Mouse (Mus musculus) layer of hippocampus, postnatal 10 days (tissue): Measurements from ENCODE around the gene Hdhd5. TPM values are rescaled to one million over a fixed set of nuclear protein-coding genes. Genes with fewer than 3 reads are reported as not detected.

ENCODE experiments used
- DNase-seq, 2 experiments: peaks; one replicate each; pipeline ENCODE4 v3.0.0; 2021; ENCODE audit warnings: low spot score in 2 of 2
- long read RNA-seq: library from polyadenylated mRNA; stranded (forward); transcript quantifications from one replicate; pipeline ENCODE4 v2.0.0, GENCODE M21; 2023
- total RNA-seq, 2 experiments: library from RNA; stranded (reverse); gene quantifications; 2 replicates each; pipeline ENCODE4 v1.2.3; 2021

Gene Hdhd5
- 10 to 100 TPM; 34.3 to 37.2 TPM for total RNA-seq
- long read RNA-seq, transcript Hdhd5-201 (8 exons, 1,928 nt), result major isoform, 9 of 24 reads
- long read RNA-seq, partial matches to known transcripts, result 2 of 24 reads
- long read RNA-seq, other reads (novel, unspliced or antisense), result 13 of 24 reads

- peak; percentile 93 to 96 for DNase-seq
Observed at GRCm38 (mm10) chr6:120531020-120531965, at the start of gene Hdhd5. Gene Hdhd5 (minus strand): TSS chr6:120531319.

- DNase-seq, result peak in 1 of 2 experiments; percentile 44
Observed at GRCm38 (mm10) chr6:120580713-120581015, 49.5 kb upstream of the Hdhd5 start.

GRCm38 (mm10) chr6:120579831-120580712, 49.0 kb upstream of the Hdhd5 start:
- peak; percentile 55 to 68 for DNase-seq

DNA sequence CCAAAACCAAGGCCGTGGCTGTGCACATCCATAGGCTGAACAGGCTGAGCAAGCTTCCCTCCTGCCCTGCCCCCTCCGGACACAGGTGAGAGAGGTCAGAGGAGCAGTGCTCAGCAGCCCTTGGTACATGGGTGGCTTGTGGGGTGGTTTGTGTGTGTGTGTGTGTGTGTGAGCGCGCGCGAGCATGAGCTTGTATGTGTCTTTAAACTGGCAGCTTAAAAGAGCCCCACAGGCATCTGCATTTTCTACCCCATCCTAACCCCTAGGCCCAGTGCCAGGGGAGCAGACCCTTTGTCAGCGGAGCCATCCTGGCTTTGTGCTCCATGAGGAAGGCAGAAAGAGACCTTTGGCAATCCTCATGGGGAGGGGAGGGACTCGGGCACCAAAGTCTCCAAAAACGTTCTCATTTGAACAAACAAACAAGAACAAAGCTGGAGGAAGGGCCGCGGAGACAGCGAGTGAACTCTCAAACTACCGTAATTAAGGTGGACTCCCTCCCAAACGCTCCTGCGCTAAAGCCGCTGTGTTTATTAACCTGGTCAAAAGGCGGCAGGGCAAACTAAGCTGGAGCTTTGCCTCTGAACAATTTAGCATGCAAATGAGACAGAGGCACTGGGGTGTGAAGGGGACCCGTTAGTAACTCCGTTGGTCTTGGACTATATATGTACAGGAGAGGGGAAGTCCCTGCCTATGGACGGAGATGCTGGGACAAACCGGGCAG, 48.2 kb upstream of the Hdhd5 start:
- DNase-seq, result peak in 1 of 2 experiments; percentile 42

- DNase-seq, result peak in 1 of 2 experiments; percentile 14
Observed at GRCm38 (mm10) chr6:120578471-120578870, 47.4 kb upstream of the Hdhd5 start.

DNA sequence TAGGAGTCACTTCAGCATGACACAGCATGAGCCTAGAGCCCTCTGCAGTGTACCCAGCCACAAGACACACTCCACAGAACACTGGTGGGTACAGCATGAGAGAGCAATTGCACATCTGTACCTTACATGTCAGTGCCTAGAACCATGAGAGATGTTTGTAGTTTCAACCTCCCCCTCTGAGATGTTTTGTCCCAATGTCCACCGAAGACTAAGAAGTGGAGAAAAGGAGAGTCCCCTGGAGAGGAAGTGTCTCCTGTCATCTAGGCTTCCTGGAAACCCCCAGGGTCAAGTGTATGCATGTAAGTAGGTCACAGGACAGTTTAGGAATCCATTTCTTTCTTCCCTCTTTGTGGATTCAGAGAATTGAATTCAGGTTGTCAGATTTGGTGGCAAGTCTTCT, 41.3 kb upstream of the Hdhd5 start:
- DNase-seq, result no peak

DNA sequence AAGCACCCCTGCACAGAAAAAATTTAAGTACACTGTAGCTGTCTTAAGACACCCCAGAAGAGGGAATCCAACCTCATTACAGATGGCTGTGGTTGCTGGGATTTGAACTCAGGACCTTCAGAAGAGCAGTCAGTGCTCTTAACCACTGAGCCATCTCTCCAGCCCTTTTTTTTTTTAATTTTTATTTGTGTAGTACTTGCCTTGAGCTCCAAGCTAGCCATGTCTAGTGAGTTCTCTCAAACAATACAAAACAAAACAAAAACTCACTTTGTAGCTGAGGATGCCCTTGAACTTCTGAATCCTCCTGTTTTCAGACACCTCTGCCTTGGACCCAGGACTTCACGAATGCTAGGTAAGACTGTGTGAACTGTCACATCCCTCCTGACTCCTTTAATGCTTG, 37.1 kb upstream of the Hdhd5 start:
- no peak for DNase-seq

- DNase-seq, result no peak
Observed at GRCm38 (mm10) chr6:120566911-120567909, 36.1 kb upstream of the Hdhd5 start.

- no peak for DNase-seq
Observed at GRCm38 (mm10) chr6:120556641-120557040, 25.5 kb upstream of the Hdhd5 start.

GRCm38 (mm10) chr6:120555983-120556567, 25.0 kb upstream of the Hdhd5 start:
- DNase-seq, result no peak

DNA sequence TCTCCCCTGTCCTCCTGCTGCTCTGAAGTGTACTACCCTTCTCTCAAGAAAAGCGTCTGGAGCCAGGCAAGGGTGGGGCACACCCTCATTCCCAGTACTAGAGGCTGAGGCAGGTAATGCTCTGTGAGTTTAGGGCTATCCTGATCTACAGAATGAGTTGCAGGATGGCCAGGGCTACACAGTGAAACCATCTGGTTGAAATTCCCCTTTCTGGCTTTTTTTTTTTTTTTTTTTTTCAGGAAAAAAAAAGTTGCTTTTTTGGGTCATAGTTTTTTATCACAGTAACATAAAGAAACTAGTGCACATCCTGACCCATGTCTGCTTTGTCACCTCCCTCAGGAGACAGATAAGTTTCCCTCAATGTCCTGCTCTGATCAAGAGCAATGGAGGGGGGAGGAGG, 24.0 kb upstream of the Hdhd5 start:
- DNase-seq, result no peak

GRCm38 (mm10) chr6:120550173-120550572, 19.1 kb upstream of the Hdhd5 start:
- DNase-seq, result no peak

GRCm38 (mm10) chr6:120548581-120548980, 17.5 kb upstream of the Hdhd5 start:
- no peak for DNase-seq

DNA sequence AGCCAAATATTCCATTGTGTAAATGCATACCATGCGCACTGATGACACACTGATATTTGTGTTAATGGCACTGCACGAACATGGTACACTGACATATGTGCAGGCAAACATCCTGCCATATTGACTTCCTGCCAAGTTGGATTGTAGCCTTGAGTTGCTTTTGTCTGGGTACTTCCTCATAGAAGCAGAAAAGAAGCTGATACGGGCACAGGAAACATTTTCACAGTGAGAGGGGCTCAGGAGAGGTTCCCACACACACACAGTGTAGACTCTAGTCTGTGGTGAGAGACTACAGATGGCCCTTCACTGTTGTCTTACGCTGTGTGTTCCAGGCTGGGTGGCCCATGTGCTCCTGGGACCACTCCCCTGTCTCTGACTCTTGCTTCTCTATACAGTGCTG, 15.9 kb upstream of the Hdhd5 start:
- no peak for DNase-seq

- DNase-seq, result no peak
Observed at GRCm38 (mm10) chr6:120546292-120546691, 15.2 kb upstream of the Hdhd5 start.

- no peak for DNase-seq
Observed at GRCm38 (mm10) chr6:120542061-120542460, 10.9 kb upstream of the Hdhd5 start.

DNA sequence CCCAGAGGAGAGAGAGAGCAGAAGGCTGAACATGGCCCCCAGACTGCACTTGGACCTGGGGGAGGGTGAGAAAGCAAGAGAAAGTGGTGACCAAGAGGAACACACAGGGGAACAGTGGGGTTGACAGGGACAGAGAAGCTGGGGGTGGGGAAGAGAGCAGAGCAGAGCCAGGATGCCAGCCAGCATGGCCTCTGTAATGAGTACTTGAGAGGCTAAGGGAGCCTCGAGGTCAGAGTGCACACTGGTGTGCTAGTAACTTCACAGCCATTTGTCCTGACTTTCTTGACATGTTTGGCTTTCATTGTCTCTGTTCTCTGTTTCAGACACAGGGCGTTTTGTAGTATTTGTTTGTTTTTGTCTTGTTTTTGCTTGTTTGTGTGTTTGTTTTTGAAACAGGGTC, 10.3 kb upstream of the Hdhd5 start:
- DNase-seq, result no peak

DNA sequence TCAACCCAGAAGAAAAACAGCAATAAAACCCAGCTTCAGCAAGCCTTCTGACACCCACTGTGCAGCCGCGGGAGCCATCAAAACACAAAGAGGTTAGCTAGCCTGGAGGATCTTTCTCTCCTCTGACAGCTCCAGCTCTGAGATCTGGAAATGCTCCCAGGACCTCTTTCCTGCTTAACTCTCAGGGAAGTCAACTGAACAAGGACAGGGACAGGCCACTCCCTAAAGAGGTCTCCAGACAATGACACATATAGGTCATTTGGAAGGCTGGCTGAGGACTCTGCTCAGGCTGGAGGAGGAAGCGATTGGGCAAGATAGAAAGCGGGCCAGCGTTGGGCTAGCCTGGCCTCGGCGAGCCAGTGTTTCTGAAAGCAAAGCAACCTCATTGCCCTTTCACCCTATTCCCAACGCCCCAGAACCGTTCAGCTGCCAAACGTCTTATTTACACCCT, 8.7 kb upstream of the Hdhd5 start:
- DNase-seq, result no peak

GRCm38 (mm10) chr6:120539132-120539759, 8.1 kb upstream of the Hdhd5 start:
- DNase-seq, result peak; percentile 70 to 78
